Mouse (Mus musculus) large intestine, adult 2 months (tissue): ENCODE measurements around the gene Mul1. TPM values are rescaled to one million over a fixed set of nuclear protein-coding genes. Genes with fewer than 3 reads are reported as not detected.

Experiments
- polyA plus RNA-seq: library from polyadenylated mRNA; depleted of rRNA; stranded (reverse); fragments of >200 nt; gene quantifications from 2 replicates; pipeline ENCODE4 v1.2.3, GENCODE M21; 2012; rRNA removed

Mul1 gene
- polyA plus RNA-seq, 1 experiment, result 24.1 TPM

Other genes starting within 250 kb of the Mul1 start
- gene Hp1bp3, start 218.4 kb upstream of the Mul1 start, polyA plus RNA-seq, result 37.7 and 41.9 TPM in 2 replicates
- gene Sh2d5, start 184.3 kb upstream of the Mul1 start, polyA plus RNA-seq, result 0.63 and 0.73 TPM in 2 replicates
- 0.23 and 0.31 TPM in 2 replicates for gene Kif17, start 184.2 kb upstream of the Mul1 start, polyA plus RNA-seq
- gene Ddost, start 129.9 kb upstream of the Mul1 start, polyA plus RNA-seq, result 305 and 340 TPM in 2 replicates
- 61.3 and 82.2 TPM in 2 replicates for gene Pink1, start 108.4 kb upstream of the Mul1 start, polyA plus RNA-seq
- gene Cda, start 66.7 kb upstream of the Mul1 start, polyA plus RNA-seq, result 63.1 and 213 TPM in 2 replicates
- not detected in 2 replicates for gene Fam43b, start 38.1 kb upstream of the Mul1 start, polyA plus RNA-seq
- 16.4 and 19.0 TPM in 2 replicates for gene Camk2n1, start 19.6 kb downstream of the Mul1 start, polyA plus RNA-seq
- gene Vwa5b1, start 201.2 kb downstream of the Mul1 start, polyA plus RNA-seq, result 0.05 and 0.11 TPM in 2 replicates